Mouse (Mus musculus) Muller cell, postnatal 12 days (primary cell): ENCODE measurements around the gene Cxcl5.
"Not testable (repeated sequence)": the region's sequence is repeated elsewhere in the genome, so short reads cannot be mapped to it uniquely, and the experiment has no call there.

Source experiments
- DNase-seq: peaks from one replicate; pipeline ENCODE4 v3.0.0-alpha.2; 2015; ENCODE audit errors: inconsistent ontology term

The Cxcl5 gene

GRCm38 (mm10) chr5:90785659-90786588, 26.8 kb downstream of the Cxcl5 start, which contains the start of gene Cxcl3:
Gene Cxcl3, plus strand, starts transcription at chr5:90786103.
- DNase-seq = peak; percentile 38

GRCm38 (mm10) chr5:90788114-90788513, 29.0 kb downstream of the Cxcl5 start:
- no peak for DNase-seq

GRCm38 (mm10) chr5:90789306-90790073, 30.3 kb downstream of the Cxcl5 start:
- no peak for DNase-seq

GRCm38 (mm10) chr5:90790074-90790502, 30.9 kb downstream of the Cxcl5 start:
- DNase-seq = no peak

- no peak for DNase-seq
These were observed 35.0 kb downstream of the Cxcl5 start, which contains the start of gene Cxcl15 for GRCm38 (mm10) chr5:90794195-90794625. Gene Cxcl15, plus strand, starts transcription at chr5:90794534.

- not testable (repeated sequence) for DNase-seq
These were observed 36.2 kb downstream of the Cxcl5 start for GRCm38 (mm10) chr5:90795392-90795791.

- DNase-seq = no peak
These were observed 45.4 kb downstream of the Cxcl5 start for GRCm38 (mm10) chr5:90804574-90804973.

GRCm38 (mm10) chr5:90806050-90806449, 46.9 kb downstream of the Cxcl5 start:
- no peak for DNase-seq

GRCm38 (mm10) chr5:90807176-90807950, 48.2 kb downstream of the Cxcl5 start:
- DNase-seq = no peak
